Mouse (Mus musculus) ES-E14 (cell line): Measurements from ENCODE around the gene Spint3. TPM values are rescaled to one million over a fixed set of nuclear protein-coding genes. Genes with fewer than 3 reads are reported as not detected.
"Not testable (repeated sequence)": the region's sequence is repeated elsewhere in the genome, so short reads cannot be mapped to it uniquely, and the experiment has no call there.

ENCODE experiments used
- DNase-seq: peaks from one replicate; pipeline ENCODE4 v3.0.0-alpha.2; 2013; ENCODE audit warnings: low read depth, low spot score
- H3K27ac ChIP-seq: 2 replicates; pipeline ENCODE4 v1.5.1; 2012; ENCODE audit warnings: low read depth, mild to moderate bottlenecking, low read length, moderate library complexity, mixed read lengths; ENCODE audit not compliant: poor library complexity, insufficient read depth, severe bottlenecking
- H3K36me3 ChIP-seq: 2 replicates; pipeline ENCODE4 v1.6.1; 2012; ENCODE audit warnings: mild to moderate bottlenecking, low read length, moderate library complexity, mixed read lengths; ENCODE audit not compliant: control insufficient read depth, poor library complexity, insufficient read depth, severe bottlenecking
- H3K4me1 ChIP-seq, 2 experiments: fragments of 150-350 bp in 1 of 2; sonication (generic) in 1 of 2; 2 replicates each; pipeline ENCODE4 v1.6.1; 2012; ENCODE audit warnings: low read length in 2 of 2, mild to moderate bottlenecking in 1 of 2, mixed read lengths in 1 of 2; ENCODE audit not compliant: control insufficient read depth in 2 of 2, insufficient read depth in 2 of 2, poor library complexity in 1 of 2
- H3K4me3 ChIP-seq, 2 experiments: fragments of 150-350 bp in 1 of 2; sonication (generic) in 1 of 2; 2 replicates each; pipeline ENCODE4 v1.5.1; 2012; ENCODE audit warnings: low read length in 2 of 2, low read depth in 1 of 2, mild to moderate bottlenecking in 1 of 2, mixed read lengths in 1 of 2; ENCODE audit not compliant: insufficient read depth in 1 of 2, poor library complexity in 1 of 2, severe bottlenecking in 1 of 2
- H3K9ac ChIP-seq: 2 replicates; pipeline ENCODE4 v1.6.1; 2012; ENCODE audit warnings: low read depth, mild to moderate bottlenecking, low read length, mixed read lengths; ENCODE audit not compliant: poor library complexity, insufficient read depth, severe bottlenecking
- H3K9me3 ChIP-seq: fragments of 150-350 bp; sonication (generic); 2 replicates; pipeline ENCODE4 v1.6.1; 2012; ENCODE audit warnings: low read depth, mild to moderate bottlenecking, low read length; ENCODE audit not compliant: control insufficient read depth, insufficient read depth
- CHD2 ChIP-seq: IDR thresholded peaks from 2 replicates; pipeline ENCODE4 v1.6.1; 2014; ENCODE audit warnings: mild to moderate bottlenecking, low read depth, low read length, inconsistent platforms
- HCFC1 ChIP-seq: IDR thresholded peaks from 2 replicates; pipeline ENCODE4 v1.6.1; 2012; ENCODE audit warnings: low read length, inconsistent platforms, borderline replicate concordance; ENCODE audit not compliant: insufficient read depth
- MAFK ChIP-seq: IDR thresholded peaks from 2 replicates; pipeline ENCODE4 v1.6.1; 2014; ENCODE audit warnings: mild to moderate bottlenecking, low read depth, low read length, inconsistent platforms; ENCODE audit not compliant: insufficient read depth
- ZC3H11A ChIP-seq: IDR thresholded peaks from 2 replicates; pipeline ENCODE4 v1.6.1; 2012; ENCODE audit warnings: low read depth, mild to moderate bottlenecking, inconsistent platforms, low read length, borderline replicate concordance
- ZNF384 ChIP-seq: IDR thresholded peaks from 2 replicates; pipeline ENCODE4 v1.6.1; 2012; ENCODE audit warnings: low read depth, low read length, inconsistent platforms
- in situ Hi-C, 2 experiments: fragments of 600-800 bp; cut with MboI; formaldehyde crosslinking; loops; one replicate each; pipeline ENCODE4 v1.15.1; 2025; ENCODE audit warnings: low sequenced_read_pairs in 2 of 2, inconsistent platforms in 1 of 2; ENCODE audit not compliant: unreplicated experiment in 2 of 2
- total RNA-seq: library from RNA; depleted of rRNA; stranded (reverse); fragments of 300-350 nt; gene quantifications from 2 replicates; pipeline ENCODE4 v1.2.3, GENCODE M21; 2012

The Spint3 gene
- total RNA-seq, 1 experiment, result not detected

- peak; percentile 37 for DNase-seq
- no peak for TF ChIP-seq CHD2
- TF ChIP-seq ZC3H11A, result no peak
- TF ChIP-seq ZNF384, result no peak
- no peak for TF ChIP-seq MAFK
- no peak for TF ChIP-seq HCFC1
- in situ Hi-C loops, result loop anchor here in 1 of 2 experiments (10.0 kb wide), 1 partner anchor 133 kb away; no protein-coding TSS in a partner anchor
- Histone ChIP-seq H3K27ac (no peak overlapping the region), H3K4me1 (0 out of 4 replicates have a peak, but pooled peaks cover 0 to 3% of the 10 kb centered on the region in 2 experiments), H3K9ac (no peak overlapping the region), H3K9me3 (no peaks in the 10 kb centered on the region), H3K36me3 (no peaks in the 10 kb centered on the region), H3K4me3 (no peak overlapping the region)
These were observed 18.8 kb upstream of the Spint3 start for GRCm38 (mm10) chr2:164592014-164592413.

- H3K36me3 ChIP-seq, H3K27ac ChIP-seq, H3K9ac ChIP-seq, H3K4me3 ChIP-seq, H3K4me1 ChIP-seq, H3K9me3 ChIP-seq, DNase-seq, in situ Hi-C loops: not testable (repeated sequence)
These were observed 11.9 kb upstream of the Spint3 start, which contains the start of gene Wfdc6a for GRCm38 (mm10) chr2:164585025-164585725. Gene Wfdc6a (minus strand): TSS chr2:164585447.

DNA sequence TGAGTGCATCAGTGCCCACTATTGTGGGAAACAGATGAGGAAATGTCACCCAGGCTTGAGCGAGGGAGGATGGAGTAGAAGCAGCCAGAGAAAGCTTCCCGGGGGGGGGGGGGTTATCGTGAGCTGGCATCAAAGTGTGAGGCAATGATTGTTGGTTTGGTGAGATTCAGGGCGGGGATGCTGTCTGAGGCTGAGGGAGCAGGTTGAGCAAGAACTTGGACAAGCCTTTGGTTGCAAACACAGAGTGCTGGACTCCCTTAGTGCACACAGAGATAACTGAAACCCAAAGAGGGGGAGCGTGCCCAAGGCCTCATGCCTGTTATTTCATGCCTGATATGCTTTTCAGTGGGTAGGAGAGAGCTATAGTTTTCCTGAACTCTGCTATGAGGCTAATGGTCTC, 5.8 kb downstream of the Spint3 start:
- no peak overlapping the region for H3K27ac ChIP-seq
- no peaks in the 10 kb centered on the region for H3K9me3 ChIP-seq

GRCm38 (mm10) chr2:164566997-164567396, 6.3 kb downstream of the Spint3 start:
- Histone ChIP-seq H3K27ac (no peak overlapping the region), H3K4me3 (no peak overlapping the region), H3K9me3 (no peaks in the 10 kb centered on the region), H3K36me3 (peaks cover 4% of the 10 kb centered on the region; the same call in 1 of the 2 replicates), H3K4me1 (0 out of 4 replicates have a peak, but pooled peaks cover 0 to 3% of the 10 kb centered on the region in 2 experiments), H3K9ac (no peak overlapping the region)
- in situ Hi-C loops, result no loop called here
- TF ChIP-seq CHD2 (no peak), ZC3H11A (0 out of 2 replicates have a peak, but pooled peaks have one; percentile 11)
- DNase-seq, result no peak

More for the DNA sequence above, 5.8 kb downstream of the Spint3 start:
- Histone ChIP-seq H3K9ac (no peak overlapping the region), H3K36me3 (peaks cover 4% of the 10 kb centered on the region; the same call in 1 of the 2 replicates), H3K4me3 (no peak overlapping the region), H3K4me1 (0 out of 4 replicates have a peak, but pooled peaks cover 0 to 2% of the 10 kb centered on the region in 2 experiments)
- DNase-seq, result no peak
- in situ Hi-C loops, result no loop called here
- TF ChIP-seq ZNF384, result no peak
- no peak for TF ChIP-seq ZC3H11A
- no peak for TF ChIP-seq HCFC1
- no peak for TF ChIP-seq MAFK
- no peak for TF ChIP-seq CHD2

- Histone ChIP-seq H3K27ac (no peak overlapping the region), H3K4me1 (0 out of 4 replicates have a peak, but pooled peaks cover 0 to 3% of the 10 kb centered on the region in 2 experiments), H3K36me3 (peaks cover 4% of the 10 kb centered on the region; the same call in 1 of the 2 replicates), H3K9ac (no peak overlapping the region), H3K4me3 (no peak overlapping the region), H3K9me3 (no peaks in the 10 kb centered on the region)
- in situ Hi-C loops, result no loop called here
- no peak for DNase-seq
- TF ChIP-seq MAFK (no peak), ZNF384 (no peak), HCFC1 (no peak), ZC3H11A (no peak), CHD2 (no peak)
These were observed 8.9 kb downstream of the Spint3 start for GRCm38 (mm10) chr2:164564346-164564745.
